Mouse (Mus musculus) embryonic fibroblast, embryonic 13.5 days (primary cell): ENCODE measurements around the gene Magi2. TPM values are rescaled to one million over a fixed set of nuclear protein-coding genes. Genes with fewer than 3 reads are reported as not detected.

Source experiments
- H3K27ac ChIP-seq: 2 replicates; pipeline ENCODE4 v1.5.1; 2012; ENCODE audit warnings: low read length, control low read depth, inconsistent platforms; ENCODE audit not compliant: insufficient read depth
- H3K4me1 ChIP-seq: 2 replicates; pipeline ENCODE4 v1.6.1; 2011; ENCODE audit warnings: low read length; ENCODE audit not compliant: control insufficient read depth, insufficient read depth
- H3K4me3 ChIP-seq: 2 replicates; pipeline ENCODE4 v1.5.1; 2011; ENCODE audit warnings: mild to moderate bottlenecking, control low read depth, low read length; ENCODE audit not compliant: insufficient read depth
- CTCF ChIP-seq: IDR thresholded peaks from 2 replicates; pipeline ENCODE4 v1.5.1; 2011; ENCODE audit warnings: mild to moderate bottlenecking, control low read depth, low read length, moderate library complexity, borderline replicate concordance; ENCODE audit not compliant: insufficient read depth
- POLR2A ChIP-seq: IDR thresholded peaks from 2 replicates; pipeline ENCODE4 v1.6.1; 2011; ENCODE audit warnings: low read depth, mild to moderate bottlenecking, control low read depth, low read length, moderate library complexity
- polyA plus RNA-seq: library from polyadenylated mRNA; stranded (reverse); fragments of >200 nt; gene quantifications from 2 replicates; pipeline ENCODE4 v1.2.4, GENCODE M21; 2011; ENCODE audit warnings: low read depth; ENCODE audit not compliant: missing spikeins, insufficient read length

Gene Magi2
- polyA plus RNA-seq, 1 experiment = 4.6 TPM

GRCm38 (mm10) chr5:20620596-20621511 is 1394.0 kb downstream of the Magi2 start:
- Histone ChIP-seq H3K27ac (no peak overlapping the region), H3K4me1 (no peaks in the 10 kb centered on the region), H3K4me3 (no peak overlapping the region)
- TF ChIP-seq CTCF (no peak), POLR2A (no peak)

GRCm38 (mm10) chr5:20622417-20622816 is 1395.6 kb downstream of the Magi2 start:
- Histone ChIP-seq H3K4me1 (no peaks in the 10 kb centered on the region), H3K27ac (no peak overlapping the region), H3K4me3 (no peak overlapping the region)
- no peak for TF ChIP-seq POLR2A
- no peak for TF ChIP-seq CTCF

GRCm38 (mm10) chr5:20622837-20623573 is 1396.2 kb downstream of the Magi2 start:
- TF ChIP-seq POLR2A (no peak), CTCF (no peak)
- Histone ChIP-seq H3K27ac (no peak overlapping the region), H3K4me1 (no peaks in the 10 kb centered on the region), H3K4me3 (no peak overlapping the region)

GRCm38 (mm10) chr5:20625117-20625516 is 1398.3 kb downstream of the Magi2 start:
- H3K4me3 ChIP-seq = no peak overlapping the region
- no peak for TF ChIP-seq CTCF

GRCm38 (mm10) chr5:20628954-20629601 is 1402.2 kb downstream of the Magi2 start:
- Histone ChIP-seq H3K4me1 (no peaks in the 10 kb centered on the region), H3K4me3 (no peak overlapping the region), H3K27ac (no peak overlapping the region)
- TF ChIP-seq CTCF = no peak
- TF ChIP-seq POLR2A = no peak

More at GRCm38 (mm10) chr5:20625117-20625516, 1398.3 kb downstream of the Magi2 start:
- Histone ChIP-seq H3K27ac (no peak overlapping the region), H3K4me1 (no peaks in the 10 kb centered on the region)

GRCm38 (mm10) chr5:20634046-20634769 is 1407.4 kb downstream of the Magi2 start:
- TF ChIP-seq POLR2A (no peak), CTCF (no peak)
- Histone ChIP-seq H3K4me3 (no peak overlapping the region), H3K27ac (no peak overlapping the region), H3K4me1 (peaks cover 5% of the 10 kb centered on the region; the same call in 1 of the 2 replicates)

GRCm38 (mm10) chr5:20634822-20635221 is 1408.0 kb downstream of the Magi2 start:
- H3K27ac ChIP-seq = no peak overlapping the region
- H3K4me3 ChIP-seq = no peak overlapping the region
- TF ChIP-seq POLR2A = no peak
- TF ChIP-seq CTCF = no peak
- peaks cover 5% of the 10 kb centered on the region; the same call in 1 of the 2 replicates for H3K4me1 ChIP-seq

- H3K27ac ChIP-seq = no peak overlapping the region
- H3K4me1 ChIP-seq = peaks cover 5% of the 10 kb centered on the region; the same call in 1 of the 2 replicates
- TF ChIP-seq POLR2A = no peak
- 0 out of 2 replicates have a peak, but pooled peaks have one; percentile 16 for TF ChIP-seq CTCF
- no peak overlapping the region for H3K4me3 ChIP-seq
These were observed 1410.6 kb downstream of the Magi2 start for GRCm38 (mm10) chr5:20637300-20637989.
